Mouse (Mus musculus): ENCODE results near the gene Atad5.

- TF ChIP-seq MEF2A (IDR thresholded peaks at IDR 0.05; ENCODE audit: extremely low read depth, insufficient replicate concordance, low read depth, low read length, poor library complexity, severe bottlenecking) (no peak), TAL1 (IDR thresholded peaks at IDR 0.05; ENCODE audit: low read length) (no peak), POLR2A (IDR thresholded peaks at IDR 0.05; ENCODE audit: control insufficient read depth in 1 of 2, insufficient read depth in 1 of 2, low read depth in 1 of 2, low read length in 2 of 2, poor library complexity in 1 of 2) (no peak), EP300 (IDR thresholded peaks at IDR 0.05; ENCODE audit: low read depth in 1 of 2, low read length in 2 of 2) (no peak), MYB (IDR thresholded peaks at IDR 0.05; ENCODE audit: low read depth, low read length) (no peak), POLR2AphosphoS5 (IDR thresholded peaks at IDR 0.05; ENCODE audit: borderline replicate concordance, low read depth, low read length) (no peak), GABPA (IDR thresholded peaks at IDR 0.05; ENCODE audit: low read depth, low read length) (no peak)
Observed at GRCm38 (mm10) chr11:80078831-80079230, 10.4 kb upstream of the Atad5 start.
